Mouse (Mus musculus): ENCODE measurements around the gene Gm3238.

GRCm38 (mm10) chr10:77738929-77739328 is 32.2 kb downstream of the Gm3238 start:
- no peak for TF ChIP-seq CTCF (IDR thresholded peaks at IDR 0.05; ENCODE audit: control insufficient read depth, insufficient read depth, insufficient replicate concordance, low read depth, low read length)
- no peak for TF ChIP-seq POLR2A (IDR thresholded peaks at IDR 0.05; ENCODE audit: control insufficient read depth, low read depth, low read length)

All from testis, adult 2 months (tissue).